Mouse (Mus musculus) E14TG2a.4 (cell line): Measurements from ENCODE around the gene Lpar1.

ENCODE experiments used
- H3K27me3 ChIP-seq: 2 replicates; pipeline ENCODE4 v1.6.1; 2014; ENCODE audit warnings: low read length, control low read depth; ENCODE audit not compliant: insufficient read depth
- H3K36me3 ChIP-seq: 2 replicates; pipeline ENCODE4 v1.6.1; 2014; ENCODE audit warnings: low read length, control low read depth; ENCODE audit not compliant: insufficient read depth
- H3K4me1 ChIP-seq: replicated peaks from 2 replicates; pipeline ENCODE4 v1.6.1; 2014; ENCODE audit warnings: low read depth, low read length, control low read depth
- H3K4me3 ChIP-seq: replicated peaks from 2 replicates; pipeline ENCODE4 v1.5.1; 2014; ENCODE audit warnings: mild to moderate bottlenecking, low read length
- H3K9me3 ChIP-seq: 2 replicates; pipeline ENCODE4 v1.6.1; 2014; ENCODE audit warnings: low read length, control low read depth
- CTCF ChIP-seq: conservative IDR thresholded peaks from 2 replicates; pipeline ENCODE4 v1.5.1; 2014; ENCODE audit warnings: low read length
- NANOG ChIP-seq: IDR thresholded peaks from 2 replicates; pipeline ENCODE4 v1.6.1; 2014; ENCODE audit warnings: borderline replicate concordance, low read length, mixed read lengths
- POU5F1 ChIP-seq: IDR thresholded peaks from 2 replicates; pipeline ENCODE4 v1.6.1; 2014; ENCODE audit warnings: low read length, borderline replicate concordance

The Lpar1 gene

DNA sequence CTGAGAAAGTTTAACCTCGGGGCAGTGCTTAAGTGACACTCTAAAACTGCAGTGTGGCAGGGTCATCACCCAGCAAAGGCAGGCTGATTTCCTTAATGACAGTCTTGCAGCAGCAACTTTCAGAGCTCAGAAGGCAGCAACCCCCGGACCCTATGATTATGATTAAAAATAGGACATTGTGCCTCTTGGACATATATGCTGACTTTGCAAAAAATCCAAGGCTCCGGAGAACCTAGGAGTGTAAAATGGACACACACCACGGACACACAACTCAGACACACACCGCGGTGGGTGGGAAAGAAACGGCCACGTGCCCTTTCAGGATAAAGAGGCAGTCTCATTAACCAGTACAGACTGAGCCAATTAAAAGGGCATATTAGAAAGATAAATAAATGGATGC lies 57.0 kb downstream of the Lpar1 start:
- no peak for TF ChIP-seq NANOG
- TF ChIP-seq CTCF = no peak
- no peak for TF ChIP-seq POU5F1

DNA sequence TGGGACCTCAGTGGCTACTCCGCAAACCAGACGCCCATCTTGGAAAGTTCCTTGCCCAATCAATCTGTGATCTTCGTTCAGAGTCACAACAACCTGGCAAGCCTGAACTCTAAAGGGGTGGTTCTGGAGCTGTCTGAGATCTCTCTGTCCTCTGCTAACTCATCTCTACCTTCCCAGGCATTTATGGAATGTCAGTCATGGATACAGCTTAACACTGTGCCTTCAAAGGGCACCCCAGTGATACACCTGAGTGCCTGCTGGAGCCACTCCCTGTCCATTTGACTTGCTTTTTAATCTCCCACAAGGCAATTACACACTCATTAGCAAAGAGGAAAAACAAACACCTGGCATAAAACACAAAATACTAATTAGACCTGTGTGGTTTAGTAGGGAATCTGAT lies 62.0 kb downstream of the Lpar1 start:
- Histone ChIP-seq H3K4me3 (no peak overlapping the region), H3K4me1 (peaks cover 37% of the 10 kb centered on the region), H3K27me3 (peaks cover 6% of the 10 kb centered on the region), H3K36me3 (0 out of 2 replicates have a peak, but pooled peaks cover under 1% of the 10 kb centered on the region), H3K9me3 (no peaks in the 10 kb centered on the region)
- TF ChIP-seq CTCF = no peak
- TF ChIP-seq NANOG = no peak
- TF ChIP-seq POU5F1 = no peak

More for the DNA sequence above, 57.0 kb downstream of the Lpar1 start:
- peaks cover 14% of the 10 kb centered on the region for H3K27me3 ChIP-seq
- H3K9me3 ChIP-seq = no peaks in the 10 kb centered on the region
- H3K4me3 ChIP-seq = no peak overlapping the region
- no peaks in the 10 kb centered on the region for H3K36me3 ChIP-seq
- H3K4me1 ChIP-seq = peaks cover 16% of the 10 kb centered on the region

DNA sequence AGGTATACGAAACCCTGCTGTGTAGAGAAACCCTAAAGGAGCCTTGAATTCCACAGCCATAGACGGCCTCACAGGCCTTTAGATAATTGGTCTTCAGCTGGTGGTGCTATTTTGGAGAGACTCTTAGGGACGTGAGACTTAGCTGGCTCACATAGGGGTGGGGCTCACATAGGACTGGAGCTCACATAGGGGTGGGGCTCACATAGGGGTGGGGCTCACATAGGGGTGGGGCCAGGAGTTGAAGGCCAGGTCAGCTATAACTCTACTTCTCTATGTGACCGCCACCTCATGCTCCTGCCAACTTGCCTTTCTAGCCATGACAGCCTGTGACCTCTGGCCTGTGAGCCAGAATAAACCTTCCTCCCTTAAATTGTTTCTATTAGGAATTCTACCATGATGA lies 63.3 kb downstream of the Lpar1 start:
- no peak overlapping the region for H3K4me3 ChIP-seq
- TF ChIP-seq POU5F1 = no peak
- no peak for TF ChIP-seq NANOG
- TF ChIP-seq CTCF = no peak
- H3K9me3 ChIP-seq = no peaks in the 10 kb centered on the region
- H3K36me3 ChIP-seq = peaks cover 9% of the 10 kb centered on the region
- peaks cover 37% of the 10 kb centered on the region for H3K4me1 ChIP-seq
- no peaks in the 10 kb centered on the region for H3K27me3 ChIP-seq

DNA sequence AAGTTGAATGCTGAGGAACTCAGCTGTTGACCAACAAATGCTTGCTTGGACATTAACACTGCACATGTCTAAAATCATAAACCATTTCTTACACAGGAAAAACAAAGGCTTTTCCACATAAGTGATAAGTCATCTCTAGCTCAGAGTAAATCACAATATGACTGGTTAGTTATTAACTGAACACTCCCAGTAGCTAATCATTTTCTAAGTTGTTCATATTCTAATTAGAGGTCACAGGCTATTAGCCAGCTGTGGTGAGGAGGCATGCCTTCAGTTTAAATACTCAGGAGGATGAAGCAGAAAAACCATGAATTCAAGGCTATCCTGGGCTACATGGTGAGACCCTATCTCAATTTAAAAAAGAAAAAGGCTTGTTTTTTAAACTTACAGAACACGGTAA lies 75.1 kb downstream of the Lpar1 start:
- Histone ChIP-seq H3K4me1 (no peaks in the 10 kb centered on the region), H3K4me3 (no peak overlapping the region), H3K27me3 (no peaks in the 10 kb centered on the region), H3K36me3 (no peaks in the 10 kb centered on the region), H3K9me3 (no peaks in the 10 kb centered on the region)
- no peak for TF ChIP-seq POU5F1
- TF ChIP-seq CTCF = no peak
- no peak for TF ChIP-seq NANOG

DNA sequence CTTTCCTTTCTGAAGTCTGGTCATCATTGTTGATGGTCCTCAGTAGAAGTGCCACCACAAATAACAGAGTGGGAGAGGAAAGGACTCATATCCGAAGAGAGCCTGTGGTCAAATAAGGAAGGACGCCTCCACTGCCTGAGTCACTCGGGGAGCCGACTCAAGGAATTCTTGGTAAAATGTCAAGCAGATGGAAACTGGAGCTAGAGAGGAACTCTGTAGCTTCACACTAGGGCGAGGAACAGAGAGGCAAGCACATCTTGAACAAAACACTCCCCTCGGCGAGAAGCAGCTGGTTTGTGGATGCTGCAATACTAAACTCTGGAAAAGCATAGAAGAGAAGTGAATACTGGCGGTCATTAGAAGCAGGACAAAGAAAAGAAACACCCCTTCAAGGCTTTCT lies 76.0 kb downstream of the Lpar1 start:
- no peak overlapping the region for H3K4me3 ChIP-seq
- TF ChIP-seq NANOG = no peak
- no peak for TF ChIP-seq POU5F1
- no peak for TF ChIP-seq CTCF
- no peaks in the 10 kb centered on the region for H3K36me3 ChIP-seq

DNA sequence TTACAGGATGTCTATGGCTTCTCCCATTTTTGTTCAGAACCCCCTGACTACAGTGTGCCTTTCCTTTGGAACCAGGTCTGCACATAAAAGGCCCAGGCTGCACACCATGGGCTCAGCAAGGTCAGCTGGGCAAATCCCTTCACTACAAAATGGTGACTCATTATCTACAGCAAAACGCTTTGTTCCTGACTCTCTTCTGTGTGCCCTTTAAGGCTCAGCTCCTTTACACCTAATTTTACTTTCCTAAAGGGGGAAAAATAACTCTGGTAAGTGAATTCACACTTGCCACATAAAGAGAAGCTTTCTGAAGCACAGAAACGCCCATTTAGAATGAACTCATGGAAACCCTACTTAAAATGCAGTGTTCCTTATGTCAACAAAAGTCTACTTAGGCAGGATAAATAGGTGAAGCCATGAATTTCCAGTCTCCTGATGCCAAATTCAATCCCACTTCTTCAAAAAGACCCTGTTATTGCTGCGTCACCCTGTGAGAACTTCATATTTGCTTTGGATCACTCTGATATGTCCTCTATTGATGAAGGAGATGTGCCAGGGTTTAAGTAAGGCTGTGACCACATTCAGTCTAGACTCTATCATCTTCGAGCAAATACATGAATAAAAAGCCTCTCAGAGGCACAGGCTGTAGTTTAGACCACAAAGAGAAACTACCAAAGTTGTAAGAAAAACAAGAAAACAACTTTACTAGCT lies 82.3 kb downstream of the Lpar1 start:
- Histone ChIP-seq H3K36me3 (no peaks in the 10 kb centered on the region), H3K4me1 (no peaks in the 10 kb centered on the region), H3K9me3 (no peaks in the 10 kb centered on the region), H3K4me3 (no peak overlapping the region), H3K27me3 (no peaks in the 10 kb centered on the region)
- TF ChIP-seq CTCF (no peak), NANOG (no peak), POU5F1 (no peak)

More for the DNA sequence above, 76.0 kb downstream of the Lpar1 start:
- Histone ChIP-seq H3K4me1 (no peaks in the 10 kb centered on the region), H3K27me3 (no peaks in the 10 kb centered on the region), H3K9me3 (no peaks in the 10 kb centered on the region)

DNA sequence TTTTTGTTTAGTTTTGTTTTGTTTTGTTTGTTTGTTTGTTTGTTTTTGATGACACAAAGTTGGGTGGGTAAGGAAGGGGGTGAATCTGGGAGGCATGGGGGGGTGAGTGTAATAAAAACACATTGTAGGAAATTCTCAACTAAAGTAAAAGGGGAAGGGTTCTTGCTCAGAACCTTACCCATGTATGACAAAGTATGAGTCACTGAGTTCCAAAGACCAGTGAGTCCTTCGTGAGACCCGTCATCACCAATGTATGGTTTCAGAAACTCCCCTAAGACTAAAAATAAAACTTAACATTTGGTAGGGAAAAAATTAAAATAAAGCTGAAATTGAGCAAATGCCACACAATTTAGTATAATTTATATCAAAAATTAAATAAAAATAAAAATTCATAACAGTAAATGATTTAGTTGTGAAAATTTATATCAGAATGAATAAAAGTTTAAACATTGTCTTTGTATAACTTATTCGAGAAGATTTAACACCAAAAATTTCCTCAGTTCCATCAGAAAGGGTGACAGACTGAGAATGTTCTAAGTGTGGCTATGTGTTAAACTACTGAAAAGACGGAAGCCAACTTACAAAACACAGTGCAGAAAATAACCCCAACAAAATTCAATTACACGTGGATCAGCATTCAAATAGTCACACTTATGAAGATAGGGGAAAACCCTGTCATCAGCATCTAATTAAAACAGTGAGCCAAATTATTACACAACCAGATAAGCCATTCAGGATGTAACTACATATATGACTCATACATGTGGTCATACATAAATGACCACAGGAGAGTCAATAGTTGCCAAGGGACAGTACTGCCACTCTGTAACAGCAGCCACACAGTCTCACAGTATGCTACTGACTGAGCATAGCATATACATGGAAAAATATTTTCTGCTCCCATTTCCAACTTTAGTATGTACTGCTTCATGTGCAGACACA lies 83.8 kb downstream of the Lpar1 start:
- Histone ChIP-seq H3K27me3 (no peaks in the 10 kb centered on the region), H3K4me3 (no peak overlapping the region), H3K4me1 (no peaks in the 10 kb centered on the region), H3K36me3 (no peaks in the 10 kb centered on the region), H3K9me3 (no peaks in the 10 kb centered on the region)
- TF ChIP-seq CTCF = no peak
- TF ChIP-seq NANOG = no peak
- TF ChIP-seq POU5F1 = no peak

DNA sequence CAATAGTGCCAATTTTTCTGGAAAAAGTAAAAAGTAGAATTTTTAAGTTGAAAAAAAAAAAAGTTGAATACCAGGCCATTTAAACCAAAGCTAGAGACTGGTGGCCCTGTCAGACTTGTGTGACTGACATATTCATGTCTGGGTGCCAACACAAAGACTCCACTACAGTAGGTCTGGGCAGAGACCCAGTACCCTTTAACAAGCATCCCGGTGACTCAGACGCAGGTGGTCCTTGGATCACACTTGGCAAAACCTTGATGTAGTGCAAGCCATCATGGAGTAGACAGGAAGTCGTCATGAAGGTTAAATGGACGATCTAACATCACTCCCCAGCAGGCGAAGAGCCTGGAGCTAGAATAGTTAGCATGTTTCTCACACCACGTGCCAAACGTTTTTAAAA lies 84.7 kb downstream of the Lpar1 start:
- H3K27me3 ChIP-seq = no peaks in the 10 kb centered on the region
- H3K36me3 ChIP-seq = no peaks in the 10 kb centered on the region
- peaks cover 7% of the 10 kb centered on the region; the same call in 1 of the 2 replicates for H3K4me1 ChIP-seq
- no peak overlapping the region for H3K4me3 ChIP-seq
- TF ChIP-seq POU5F1 = no peak
- TF ChIP-seq CTCF = no peak
- TF ChIP-seq NANOG = no peak
- no peaks in the 10 kb centered on the region for H3K9me3 ChIP-seq
